Mouse (Mus musculus): Measurements from ENCODE around the gene Ddi2. TPM values are rescaled to one million over a fixed set of nuclear protein-coding genes. Genes with fewer than 3 reads are reported as not detected.

Ddi2 gene
- polyA plus RNA-seq, 1 experiment from 2014 or later: 24.4 TPM

DNA sequence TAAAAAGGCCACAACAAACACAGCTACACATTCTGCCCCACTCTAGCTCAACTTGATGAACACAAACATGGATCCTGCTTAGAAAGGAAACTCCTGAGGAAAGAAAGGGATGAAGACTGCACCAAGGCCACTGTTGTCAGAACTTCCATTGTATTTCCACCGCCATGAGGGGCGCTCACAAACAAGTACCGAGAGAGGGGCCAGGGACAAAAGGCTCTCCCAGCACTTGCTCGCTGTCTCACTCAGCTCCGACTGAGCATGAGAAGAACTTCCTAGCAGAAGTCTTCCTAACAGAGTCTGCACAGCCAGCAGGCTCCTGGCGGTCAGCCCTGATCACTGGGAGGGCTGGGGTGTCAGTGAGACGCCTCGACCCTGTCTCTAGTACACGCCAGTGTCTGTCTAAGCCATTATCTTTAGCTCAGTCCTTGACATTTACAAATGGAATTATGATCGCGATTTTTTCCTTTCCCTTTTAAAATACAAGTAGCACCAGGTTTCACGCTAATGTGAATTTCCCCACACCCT lies 40.5 kb downstream of the Ddi2 start:
- H3K27me3 ChIP-seq (replicated peaks): no peaks in the 10 kb centered on the region
- no peaks in the 10 kb centered on the region for H3K9me3 ChIP-seq
- no peak overlapping the region for H3K27ac ChIP-seq
- H3K9ac ChIP-seq: no peak overlapping the region
- 76% methylated on average over 12 of the region's 12 CpGs for WGBS
- ATAC-seq: no peak
- peaks cover 5% of the 10 kb centered on the region for H3K4me1 ChIP-seq (replicated peaks)
- no peak overlapping the region for H3K4me3 ChIP-seq (replicated peaks)
- H3K36me3 ChIP-seq: peaks cover 23% of the 10 kb centered on the region
- no peak overlapping the region for H3K4me2 ChIP-seq (replicated peaks)

DNA sequence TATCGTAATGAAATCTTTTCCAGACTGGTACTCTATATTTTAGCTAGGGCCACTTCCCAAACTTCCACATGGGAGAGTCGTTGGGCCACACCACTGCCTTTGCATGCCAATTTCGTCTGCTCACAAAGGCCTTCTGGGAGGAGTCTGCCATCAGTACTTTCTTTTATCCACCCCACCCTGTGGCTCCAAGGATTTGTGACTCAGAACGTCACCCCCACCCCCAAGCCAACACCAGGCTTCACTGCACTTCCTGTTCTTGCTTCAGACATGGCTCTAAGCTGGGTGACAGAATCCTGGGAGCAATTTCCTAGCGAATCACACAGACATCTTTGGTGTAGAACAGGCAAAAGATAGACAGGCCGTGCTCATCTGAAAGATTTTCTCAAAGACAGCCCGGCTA lies 41.5 kb downstream of the Ddi2 start:
- 58% methylated on average over 7 of the region's 7 CpGs for WGBS
- H3K9me3 ChIP-seq: no peaks in the 10 kb centered on the region
- H3K4me1 ChIP-seq (replicated peaks): peaks cover 5% of the 10 kb centered on the region
- H3K9ac ChIP-seq: no peak overlapping the region
- ATAC-seq: no peak
- H3K4me2 ChIP-seq (replicated peaks): no peak overlapping the region
- H3K4me3 ChIP-seq (replicated peaks): no peak overlapping the region
- H3K27ac ChIP-seq: no peak overlapping the region
- no peaks in the 10 kb centered on the region for H3K27me3 ChIP-seq (replicated peaks)
- H3K36me3 ChIP-seq: peaks cover 23% of the 10 kb centered on the region

DNA sequence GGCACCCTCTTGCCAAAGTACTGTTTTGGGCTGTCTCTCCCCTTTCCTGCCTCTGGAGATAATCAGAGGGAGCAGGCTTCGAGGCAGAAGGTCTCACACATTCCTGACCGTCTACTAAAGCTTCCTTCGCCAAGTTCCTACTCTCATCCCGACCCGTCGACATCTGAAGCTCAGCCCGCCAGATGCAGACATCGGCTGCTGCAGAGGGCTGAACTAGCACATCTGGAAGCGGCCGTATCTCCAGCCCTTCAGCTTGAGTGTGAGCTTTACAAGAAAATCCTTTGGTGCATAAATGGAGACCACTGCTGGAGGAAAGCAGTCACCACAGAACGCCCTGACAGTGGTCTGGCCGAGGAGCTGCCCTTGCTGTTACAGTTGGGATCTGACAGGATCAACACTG lies 42.3 kb downstream of the Ddi2 start:
- Histone ChIP-seq H3K27me3 (replicated peaks) (no peaks in the 10 kb centered on the region), H3K4me1 (replicated peaks) (peaks cover 5% of the 10 kb centered on the region), H3K9me3 (no peaks in the 10 kb centered on the region), H3K4me2 (replicated peaks) (no peak overlapping the region), H3K27ac (no peak overlapping the region), H3K9ac (no peak overlapping the region), H3K4me3 (replicated peaks) (no peak overlapping the region), H3K36me3 (peaks cover 18% of the 10 kb centered on the region)
- WGBS: 46% methylated on average over 12 of the region's 12 CpGs
- no peak for ATAC-seq

DNA sequence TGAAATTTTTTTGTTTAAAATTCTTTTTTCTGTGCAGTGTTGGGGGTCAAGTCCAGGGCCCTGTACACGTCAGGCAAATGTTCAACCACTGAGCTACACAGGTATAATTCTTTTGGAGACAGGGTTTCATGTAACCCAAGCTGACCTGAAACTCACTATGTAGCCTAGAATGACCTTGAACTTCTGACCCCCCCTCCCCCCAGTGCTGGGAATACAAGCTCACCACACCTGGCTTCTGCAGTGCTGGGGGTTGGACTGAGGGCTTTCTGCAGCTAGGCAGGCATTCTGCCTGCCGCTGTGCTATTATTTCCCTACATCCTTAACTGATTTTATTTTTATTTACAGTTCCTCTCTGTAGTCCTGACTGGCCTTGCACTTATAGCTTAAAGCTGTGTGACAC lies 44.2 kb downstream of the Ddi2 start:
- ATAC-seq: no peak
- Histone ChIP-seq H3K27ac (no peak overlapping the region), H3K9ac (no peak overlapping the region), H3K4me2 (replicated peaks) (no peak overlapping the region), H3K36me3 (peaks cover 5% of the 10 kb centered on the region; the same call in 1 of the 2 replicates), H3K4me3 (replicated peaks) (no peak overlapping the region), H3K4me1 (replicated peaks) (peaks cover 5% of the 10 kb centered on the region), H3K27me3 (replicated peaks) (no peaks in the 10 kb centered on the region), H3K9me3 (no peaks in the 10 kb centered on the region)
- 73% methylated on average over 2 of the region's 2 CpGs for WGBS

DNA sequence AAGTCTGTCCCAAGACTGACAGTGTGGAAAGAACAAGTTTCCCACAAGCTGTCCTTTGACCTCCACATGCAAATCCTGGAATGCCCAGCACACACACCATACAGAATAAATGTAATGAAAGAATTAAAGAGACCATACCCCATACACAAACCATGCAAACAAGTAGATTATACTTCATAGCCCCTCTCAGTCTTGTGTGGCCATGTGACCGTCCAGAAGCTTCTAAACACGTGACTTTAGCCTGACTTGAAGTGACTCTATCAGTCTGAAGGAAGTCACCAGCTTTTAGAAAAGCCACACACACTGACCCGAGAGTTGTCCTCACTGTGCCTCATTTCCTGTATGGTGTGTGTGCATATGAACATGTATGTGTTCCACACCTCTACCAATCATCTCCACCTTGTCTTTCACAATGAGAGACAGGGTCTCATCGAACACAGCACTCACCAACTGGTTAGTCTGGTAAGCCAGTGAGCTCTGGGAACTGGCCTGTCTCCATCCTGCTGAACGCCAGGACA lies 46.7 kb downstream of the Ddi2 start:
- ATAC-seq: no peak
- no peaks in the 10 kb centered on the region for H3K27me3 ChIP-seq (replicated peaks)
- no peak overlapping the region for H3K4me3 ChIP-seq (replicated peaks)
- WGBS: 78% methylated on average over 5 of the region's 5 CpGs
- no peak overlapping the region for H3K27ac ChIP-seq
- no peaks in the 10 kb centered on the region for H3K9me3 ChIP-seq
- no peak overlapping the region for H3K9ac ChIP-seq
- no peaks in the 10 kb centered on the region for H3K36me3 ChIP-seq
- no peak overlapping the region for H3K4me2 ChIP-seq (replicated peaks)
- peaks cover 3% of the 10 kb centered on the region; the same call in 1 of the 2 replicates for H3K4me1 ChIP-seq (replicated peaks)

DNA sequence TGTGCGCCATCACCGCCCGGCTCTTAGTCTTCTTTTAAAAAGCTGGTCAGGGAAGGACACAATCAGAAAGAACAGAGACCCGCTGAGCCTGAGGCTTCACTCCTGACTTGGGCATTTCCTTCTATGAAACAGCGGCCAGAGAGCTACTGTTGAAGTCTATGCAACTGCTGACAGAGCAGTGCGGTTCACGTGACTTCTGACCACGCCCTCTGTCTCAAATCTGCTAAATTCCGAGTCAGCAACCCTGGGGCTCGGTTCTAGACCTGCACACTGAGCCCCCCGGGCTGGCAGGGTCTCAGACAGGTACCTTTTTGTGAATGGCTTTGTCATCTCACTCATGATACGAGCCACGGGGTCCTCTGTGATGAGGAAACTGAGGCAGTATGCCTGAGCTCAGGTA lies 50.9 kb downstream of the Ddi2 start:
- ATAC-seq: no peak
- 75% methylated on average over 13 of the region's 13 CpGs for WGBS

DNA sequence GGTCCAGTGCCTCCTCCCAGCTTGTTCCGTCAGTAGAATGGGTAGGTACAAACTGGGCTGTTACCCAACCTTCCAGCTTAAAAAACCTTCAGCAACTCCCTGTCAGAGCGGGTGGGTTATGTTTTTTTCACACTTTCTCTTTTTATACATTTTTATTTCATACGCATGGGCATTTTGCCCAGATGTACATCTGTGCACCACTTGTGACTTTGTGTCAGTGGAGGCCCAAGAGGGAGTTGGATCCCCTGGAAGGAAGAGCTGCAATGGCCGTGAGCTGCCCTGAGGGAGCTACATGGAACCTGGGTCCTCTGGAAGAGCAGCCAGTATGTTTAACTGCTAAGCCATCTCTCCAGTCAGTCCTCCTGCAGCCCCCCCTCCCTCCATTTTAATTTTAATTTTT lies 51.8 kb downstream of the Ddi2 start:
- 68% methylated on average over 4 of the region's 4 CpGs for WGBS
- H3K9ac ChIP-seq: no peak overlapping the region
- ATAC-seq: no peak

More for the DNA sequence above, 50.9 kb downstream of the Ddi2 start:
- Histone ChIP-seq H3K9me3 (no peaks in the 10 kb centered on the region), H3K27me3 (replicated peaks) (no peaks in the 10 kb centered on the region), H3K4me1 (replicated peaks) (peaks cover 8% of the 10 kb centered on the region; the same call in 1 of the 2 replicates), H3K4me3 (replicated peaks) (no peak overlapping the region), H3K4me2 (replicated peaks) (no peak overlapping the region), H3K27ac (no peak overlapping the region), H3K9ac (no peak overlapping the region), H3K36me3 (no peaks in the 10 kb centered on the region)

DNA sequence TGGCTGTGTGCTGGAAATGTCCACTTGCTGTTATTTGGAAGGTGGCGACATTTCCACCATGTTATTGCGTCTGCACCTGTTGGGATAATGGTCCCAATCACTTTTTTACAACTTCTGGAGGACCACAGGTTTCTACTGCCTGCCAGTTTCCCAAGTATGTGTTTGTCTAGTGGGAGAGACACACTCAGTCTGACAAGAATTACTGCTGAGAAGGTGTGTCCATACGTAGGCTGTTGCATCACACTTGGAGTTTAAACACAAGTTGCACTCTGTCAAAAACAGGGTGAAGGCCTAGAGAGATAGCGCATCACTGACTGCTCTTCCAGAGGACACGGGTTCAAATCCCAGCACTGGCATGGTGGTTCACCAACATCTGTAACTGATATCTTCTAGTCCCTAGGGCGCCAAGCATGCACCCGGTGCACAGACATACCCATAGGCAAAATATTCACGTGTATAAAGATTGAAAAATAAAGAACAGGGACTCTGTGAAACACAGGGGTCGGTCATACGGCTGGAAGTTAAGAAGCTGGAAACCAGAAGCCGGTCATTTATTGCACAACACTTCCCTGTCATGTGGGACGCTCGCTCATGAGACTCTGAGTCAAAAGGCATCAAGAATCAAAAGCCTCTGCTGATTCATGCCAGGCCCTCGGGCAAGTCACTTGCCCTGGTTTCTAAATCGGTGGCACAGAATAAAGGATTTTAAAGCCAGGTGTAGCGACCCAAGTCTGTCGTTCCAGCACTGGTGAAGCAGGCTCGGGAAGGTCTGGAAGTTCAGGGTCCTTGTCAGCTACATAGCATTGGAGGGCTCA lies 53.1 kb downstream of the Ddi2 start:
- Histone ChIP-seq H3K4me2 (replicated peaks) (no peak overlapping the region), H3K9ac (no peak overlapping the region), H3K4me3 (replicated peaks) (no peak overlapping the region), H3K27ac (no peak overlapping the region), H3K9me3 (no peaks in the 10 kb centered on the region), H3K36me3 (no peaks in the 10 kb centered on the region), H3K4me1 (replicated peaks) (peaks cover 9% of the 10 kb centered on the region; the same call in 1 of the 2 replicates), H3K27me3 (replicated peaks) (no peaks in the 10 kb centered on the region)
- WGBS: 81% methylated on average over 18 of the region's 18 CpGs
- ATAC-seq: no peak

More for the DNA sequence above, 51.8 kb downstream of the Ddi2 start:
- Histone ChIP-seq H3K36me3 (no peaks in the 10 kb centered on the region), H3K4me3 (replicated peaks) (no peak overlapping the region), H3K27ac (no peak overlapping the region), H3K4me1 (replicated peaks) (peaks cover 8% of the 10 kb centered on the region; the same call in 1 of the 2 replicates), H3K27me3 (replicated peaks) (no peaks in the 10 kb centered on the region), H3K4me2 (replicated peaks) (no peak overlapping the region), H3K9me3 (no peaks in the 10 kb centered on the region)

DNA sequence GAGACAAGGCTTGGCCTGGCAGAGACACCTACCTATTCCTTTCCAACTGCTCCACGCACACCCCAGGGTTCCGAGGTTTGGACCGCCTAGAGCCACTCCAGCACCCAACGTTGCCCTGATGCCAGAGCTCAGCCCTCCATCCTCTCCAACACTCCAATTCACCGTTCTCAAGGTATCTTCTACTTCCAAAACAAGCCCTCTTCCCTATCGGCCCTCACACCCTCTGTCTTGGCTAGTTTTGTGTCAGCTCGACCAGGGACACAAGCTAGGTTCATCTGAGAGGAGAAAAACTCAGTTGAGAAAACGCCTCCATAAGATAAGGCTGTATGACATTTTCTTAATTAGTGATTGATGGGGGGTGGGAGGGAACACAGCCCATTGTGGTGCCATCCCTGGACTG lies 58.4 kb downstream of the Ddi2 start, which contains the start of gene Plekhm2:
TSS of gene Plekhm2 (minus strand) at position 101 of the 400 bp plus-strand sequence.
- H3K4me2 ChIP-seq (replicated peaks): peak within 1 kb of the TSS; percentile 90
- peaks cover 13% of the 10 kb centered on the region for H3K4me1 ChIP-seq (replicated peaks)
- H3K27ac ChIP-seq: peak within 1 kb of the TSS; percentile 51; the same call in 1 of the 2 replicates
- no peaks in the 10 kb centered on the region for H3K9me3 ChIP-seq
- peaks cover 12% of the 10 kb centered on the region; the same call in 1 of the 2 replicates for H3K36me3 ChIP-seq
- peak within 1 kb of the TSS; percentile 81 for H3K4me3 ChIP-seq (replicated peaks)
- ATAC-seq: no peak
- WGBS: 70% methylated on average over 8 of the region's 8 CpGs
- H3K27me3 ChIP-seq (replicated peaks): no peaks in the 10 kb centered on the region
- H3K9ac ChIP-seq: peak within 1 kb of the TSS; percentile 92

DNA sequence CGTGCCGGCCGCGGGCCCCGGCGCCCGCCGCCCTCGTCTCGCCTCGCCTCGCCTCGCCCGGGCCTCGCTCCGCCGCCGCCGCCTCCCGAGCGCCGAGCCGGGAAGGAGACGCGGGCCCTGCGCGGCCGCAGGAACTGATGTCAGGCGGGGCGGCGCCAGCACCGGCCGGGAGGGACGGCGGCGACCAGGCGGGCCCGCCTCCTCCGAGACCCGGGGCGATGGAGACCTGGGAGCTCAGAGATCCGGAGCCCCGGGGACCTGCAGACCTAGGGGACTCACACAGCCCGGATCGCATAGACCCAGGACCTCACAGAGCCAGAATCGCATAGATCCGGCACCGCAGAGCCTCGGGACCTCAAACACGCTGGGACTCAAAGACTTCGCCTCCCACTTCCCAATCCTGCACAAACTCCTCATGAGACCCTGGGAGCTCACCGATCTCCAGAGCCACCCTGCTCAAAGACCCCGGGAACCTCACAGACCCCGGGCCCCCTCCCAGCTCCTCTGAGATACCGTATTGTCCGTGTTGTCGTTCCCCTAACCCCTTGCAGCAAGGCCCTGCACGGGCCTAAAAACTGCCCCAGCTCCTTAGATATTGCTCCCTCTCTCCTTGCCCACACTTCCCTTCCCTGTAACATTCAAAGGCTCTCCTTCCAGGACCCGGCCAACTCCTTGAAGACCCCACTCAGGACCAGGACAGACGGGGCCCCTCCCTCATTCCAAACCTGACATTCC lies 59.0 kb downstream of the Ddi2 start:
- ATAC-seq: peak; percentile 94
- Histone ChIP-seq H3K36me3 (peaks cover 12% of the 10 kb centered on the region; the same call in 1 of the 2 replicates), H3K4me1 (replicated peaks) (peaks cover 13% of the 10 kb centered on the region), H3K4me3 (replicated peaks) (peak overlapping the region; percentile 81), H3K27ac (peak overlapping the region; percentile 51; the same call in 1 of the 2 replicates), H3K27me3 (replicated peaks) (no peaks in the 10 kb centered on the region), H3K9me3 (no peaks in the 10 kb centered on the region), H3K4me2 (replicated peaks) (peak overlapping the region; percentile 90), H3K9ac (peak overlapping the region; percentile 92)
- under 1% methylated on average over 44 of the region's 60 CpGs for WGBS

DNA sequence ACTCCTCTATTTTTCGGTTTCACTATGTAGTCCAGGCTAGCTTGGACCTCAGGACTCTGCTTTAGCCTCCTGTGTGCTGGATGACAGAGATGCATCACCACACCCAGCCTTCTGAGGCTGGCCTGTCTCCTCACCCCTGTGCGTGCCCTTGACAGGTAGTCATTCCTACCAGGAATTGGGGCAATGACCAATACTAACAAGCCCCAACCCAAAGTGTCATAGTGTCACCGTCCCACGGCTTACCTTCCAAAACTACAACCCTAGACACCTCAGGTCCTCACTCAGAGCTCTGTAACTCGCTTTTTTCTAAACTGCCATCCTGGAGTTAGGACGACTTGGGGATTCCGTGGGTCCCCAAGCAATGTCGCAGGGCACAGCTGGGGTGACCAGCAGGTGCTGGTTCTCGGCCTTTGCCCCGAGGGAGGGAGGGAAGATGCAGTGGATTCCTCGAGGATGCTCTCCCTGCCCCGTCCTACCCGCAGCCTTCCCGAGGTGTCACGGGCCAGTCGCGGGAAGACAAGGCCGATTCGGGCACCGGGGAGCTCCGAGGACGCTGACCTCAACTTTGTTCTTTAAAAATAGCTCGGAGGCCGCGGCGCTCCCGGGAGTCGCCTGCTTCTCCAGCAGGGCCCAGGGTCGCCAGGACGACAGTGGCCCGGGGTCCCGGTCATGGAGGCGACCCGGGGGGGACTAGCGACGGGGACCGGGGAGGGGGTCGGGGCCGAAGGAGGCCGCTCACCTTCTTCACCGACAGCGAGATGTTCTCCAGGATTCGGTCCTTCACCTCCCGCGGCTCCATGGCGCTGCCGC lies 59.9 kb downstream of the Ddi2 start:
- WGBS: 3% methylated on average over 47 of the region's 47 CpGs
- no peaks in the 10 kb centered on the region for H3K9me3 ChIP-seq
- H3K4me2 ChIP-seq (replicated peaks): peak overlapping the region; percentile 90

More for the DNA sequence above, 59.9 kb downstream of the Ddi2 start:
- Histone ChIP-seq H3K9ac (peak overlapping the region; percentile 92), H3K27ac (peak overlapping the region; percentile 51), H3K36me3 (peaks cover 12% of the 10 kb centered on the region; the same call in 1 of the 2 replicates), H3K27me3 (replicated peaks) (no peaks in the 10 kb centered on the region), H3K4me1 (replicated peaks) (peaks cover 13% of the 10 kb centered on the region), H3K4me3 (replicated peaks) (peak overlapping the region; percentile 81)
- ATAC-seq: peak; percentile 35

Measured in intestine, embryonic 15.5 days (tissue).